Mouse (Mus musculus): ENCODE data around the gene Mrps11.

Gene Mrps11

GRCm38 (mm10) chr7:78782639-78783581 is at the start of gene Mrps11, which contains the start of gene Mrpl46:
Gene Mrps11, plus strand, starts transcription at chr7:78783119.
Gene Mrpl46, minus strand, starts transcription at chr7:78783531.
- peak; percentile 86 for DNase-seq

- no peak for DNase-seq
Observed at GRCm38 (mm10) chr7:78737196-78737595, 45.7 kb upstream of the Mrps11 start.

- no peak for DNase-seq
Observed at GRCm38 (mm10) chr7:78737614-78738210, 45.2 kb upstream of the Mrps11 start, which contains the start of gene Ntrk3. Gene Ntrk3, minus strand, starts transcription at chr7:78738012.

- DNase-seq: no peak
Observed at GRCm38 (mm10) chr7:78739351-78740000, 43.4 kb upstream of the Mrps11 start.

- no peak for DNase-seq
Observed at GRCm38 (mm10) chr7:78743731-78744385, 39.1 kb upstream of the Mrps11 start.

GRCm38 (mm10) chr7:78752961-78753360 is 30.0 kb upstream of the Mrps11 start:
- DNase-seq: no peak

GRCm38 (mm10) chr7:78753752-78754457 is 29.0 kb upstream of the Mrps11 start:
- no peak for DNase-seq

- no peak for DNase-seq
Observed at GRCm38 (mm10) chr7:78754458-78755000, 28.4 kb upstream of the Mrps11 start.

GRCm38 (mm10) chr7:78763801-78764200 is 19.1 kb upstream of the Mrps11 start:
- no peak for DNase-seq

GRCm38 (mm10) chr7:78765215-78765631 is 17.7 kb upstream of the Mrps11 start:
- peak; percentile 75 for DNase-seq

GRCm38 (mm10) chr7:78766019-78766683 is 16.8 kb upstream of the Mrps11 start:
- DNase-seq: peak; percentile 89

GRCm38 (mm10) chr7:78767929-78768531 is 14.9 kb upstream of the Mrps11 start:
- no peak for DNase-seq

- DNase-seq: no peak
Observed at GRCm38 (mm10) chr7:78769075-78769652, 13.8 kb upstream of the Mrps11 start.

- no peak for DNase-seq
Observed at GRCm38 (mm10) chr7:78770936-78771335, 12.0 kb upstream of the Mrps11 start.

GRCm38 (mm10) chr7:78778741-78779140 is 4.2 kb upstream of the Mrps11 start:
- DNase-seq: no peak

GRCm38 (mm10) chr7:78785906-78786305 is 3.0 kb downstream of the Mrps11 start:
- no peak for DNase-seq

GRCm38 (mm10) chr7:78787793-78788380 is 5.0 kb downstream of the Mrps11 start:
- DNase-seq: no peak

- peak; percentile 57 for DNase-seq
Observed at GRCm38 (mm10) chr7:78791359-78792222, 8.7 kb downstream of the Mrps11 start.

Measured in cerebellum, adult 9-11 months (tissue).